Mouse (Mus musculus): ENCODE results near the gene Csf2rb. TPM values are rescaled to one million over a fixed set of nuclear protein-coding genes. Genes with fewer than 3 reads are reported as not detected.
A peak's percentile ranks its signal among the peaks of the same experiment; 100 is the strongest.

Gene Csf2rb
- polyA plus RNA-seq, 1 experiment: 0.33 TPM

GRCm38 (mm10) chr15:78384220-78385116 lies 58.9 kb downstream of the Csf2rb start:
- 56% methylated on average over 7 of the region's 7 CpGs for WGBS
- DNase-seq: peak; percentile 25 to 51

GRCm38 (mm10) chr15:78385564-78385963 lies 60.0 kb downstream of the Csf2rb start:
- no peak for DNase-seq
- 100% methylated on average over 1 of the region's 1 CpGs for WGBS
- TF ChIP-seq CTCF (IDR thresholded peaks at IDR 0.05; ENCODE audit: borderline replicate concordance, insufficient read depth, low read depth, low read length) (no peak), POLR2A (IDR thresholded peaks at IDR 0.05; ENCODE audit: borderline replicate concordance, insufficient read depth, low read length) (no peak)
- Histone ChIP-seq H3K4me3 (replicated peaks; ENCODE audit: insufficient read depth, low read depth, low read length) (no peak overlapping the region), H3K4me1 (ENCODE audit: control insufficient read depth, insufficient read depth, low read length) (peaks cover 11% of the 10 kb centered on the region), H3K27me3 (ENCODE audit: control insufficient read depth, insufficient read depth, low read length) (no peaks in the 10 kb centered on the region), H3K27ac (ENCODE audit: insufficient read depth, low read length) (no peak overlapping the region)

More at GRCm38 (mm10) chr15:78384220-78385116, 58.9 kb downstream of the Csf2rb start:
- no peaks in the 10 kb centered on the region for H3K27me3 ChIP-seq (ENCODE audit: control insufficient read depth, insufficient read depth, low read length)
- TF ChIP-seq CTCF (IDR thresholded peaks at IDR 0.05; ENCODE audit: borderline replicate concordance, insufficient read depth, low read depth, low read length) (no peak), POLR2A (IDR thresholded peaks at IDR 0.05; ENCODE audit: borderline replicate concordance, insufficient read depth, low read length) (no peak)
- no peak overlapping the region for H3K4me3 ChIP-seq (replicated peaks; ENCODE audit: insufficient read depth, low read depth, low read length)
- peaks cover under 1% of the 10 kb centered on the region; the same call in 1 of the 2 replicates for H3K4me1 ChIP-seq (ENCODE audit: control insufficient read depth, insufficient read depth, low read length)
- peak overlapping the region; percentile 51 for H3K27ac ChIP-seq (ENCODE audit: insufficient read depth, low read length)

GRCm38 (mm10) chr15:78390855-78391254 lies 65.3 kb downstream of the Csf2rb start:
- Histone ChIP-seq H3K4me3 (replicated peaks; ENCODE audit: insufficient read depth, low read depth, low read length) (no peak overlapping the region), H3K27ac (ENCODE audit: insufficient read depth, low read length) (no peak overlapping the region), H3K27me3 (ENCODE audit: control insufficient read depth, insufficient read depth, low read length) (no peaks in the 10 kb centered on the region), H3K4me1 (ENCODE audit: control insufficient read depth, insufficient read depth, low read length) (peaks cover 11% of the 10 kb centered on the region)
- DNase-seq: no peak
- TF ChIP-seq POLR2A (IDR thresholded peaks at IDR 0.05; ENCODE audit: borderline replicate concordance, insufficient read depth, low read length) (no peak), CTCF (IDR thresholded peaks at IDR 0.05; ENCODE audit: borderline replicate concordance, insufficient read depth, low read depth, low read length) (no peak)
- WGBS: 93% methylated on average over 3 of the region's 3 CpGs

GRCm38 (mm10) chr15:78395478-78395962 lies 70.0 kb downstream of the Csf2rb start, which contains the start of gene Tex33:
Gene Tex33, minus strand, starts transcription at chr15:78395912.
- no peak within 1 kb of the TSS for H3K27ac ChIP-seq (ENCODE audit: insufficient read depth, low read length)
- H3K27me3 ChIP-seq (ENCODE audit: control insufficient read depth, insufficient read depth, low read length): no peaks in the 10 kb centered on the region
- H3K4me3 ChIP-seq (replicated peaks; ENCODE audit: insufficient read depth, low read depth, low read length): no peak within 1 kb of the TSS
- DNase-seq: no peak
- no peak for TF ChIP-seq POLR2A (IDR thresholded peaks at IDR 0.05; ENCODE audit: borderline replicate concordance, insufficient read depth, low read length)
- no peak for TF ChIP-seq CTCF (IDR thresholded peaks at IDR 0.05; ENCODE audit: borderline replicate concordance, insufficient read depth, low read depth, low read length)
- H3K4me1 ChIP-seq (ENCODE audit: control insufficient read depth, insufficient read depth, low read length): peaks cover under 1% of the 10 kb centered on the region; the same call in 1 of the 2 replicates
- WGBS: 91% methylated on average over 8 of the region's 8 CpGs

GRCm38 (mm10) chr15:78401345-78401744 lies 75.8 kb downstream of the Csf2rb start:
- no peak for TF ChIP-seq CTCF (IDR thresholded peaks at IDR 0.05; ENCODE audit: borderline replicate concordance, insufficient read depth, low read depth, low read length)
- TF ChIP-seq POLR2A (IDR thresholded peaks at IDR 0.05; ENCODE audit: borderline replicate concordance, insufficient read depth, low read length): no peak
- no peak overlapping the region for H3K27ac ChIP-seq (ENCODE audit: insufficient read depth, low read length)
- no peak for DNase-seq
- WGBS: 53% methylated on average over 6 of the region's 6 CpGs
- no peak overlapping the region for H3K4me3 ChIP-seq (replicated peaks; ENCODE audit: insufficient read depth, low read depth, low read length)
- peaks cover 3% of the 10 kb centered on the region; the same call in 1 of the 2 replicates for H3K4me1 ChIP-seq (ENCODE audit: control insufficient read depth, insufficient read depth, low read length)
- no peaks in the 10 kb centered on the region for H3K27me3 ChIP-seq (ENCODE audit: control insufficient read depth, insufficient read depth, low read length)

GRCm38 (mm10) chr15:78401921-78402320 lies 76.4 kb downstream of the Csf2rb start:
- TF ChIP-seq POLR2A (IDR thresholded peaks at IDR 0.05; ENCODE audit: borderline replicate concordance, insufficient read depth, low read length): no peak
- TF ChIP-seq CTCF (IDR thresholded peaks at IDR 0.05; ENCODE audit: borderline replicate concordance, insufficient read depth, low read depth, low read length): no peak
- WGBS: 34% methylated on average over 4 of the region's 4 CpGs
- Histone ChIP-seq H3K4me1 (ENCODE audit: control insufficient read depth, insufficient read depth, low read length) (peaks cover 3% of the 10 kb centered on the region; the same call in 1 of the 2 replicates), H3K27me3 (ENCODE audit: control insufficient read depth, insufficient read depth, low read length) (no peaks in the 10 kb centered on the region), H3K4me3 (replicated peaks; ENCODE audit: insufficient read depth, low read depth, low read length) (no peak overlapping the region), H3K27ac (ENCODE audit: insufficient read depth, low read length) (no peak overlapping the region; the same call in 1 of the 2 replicates)
- peak; percentile 62 to 69 for DNase-seq

- no peak overlapping the region for H3K4me3 ChIP-seq (replicated peaks; ENCODE audit: insufficient read depth, low read depth, low read length)
- no peaks in the 10 kb centered on the region for H3K27me3 ChIP-seq (ENCODE audit: control insufficient read depth, insufficient read depth, low read length)
- no peak for DNase-seq
- H3K27ac ChIP-seq (ENCODE audit: insufficient read depth, low read length): no peak overlapping the region; the same call in 1 of the 2 replicates
- 66% methylated on average over 7 of the region's 7 CpGs for WGBS
- TF ChIP-seq POLR2A (IDR thresholded peaks at IDR 0.05; ENCODE audit: borderline replicate concordance, insufficient read depth, low read length) (no peak), CTCF (IDR thresholded peaks at IDR 0.05; ENCODE audit: borderline replicate concordance, insufficient read depth, low read depth, low read length) (no peak)
- H3K4me1 ChIP-seq (ENCODE audit: control insufficient read depth, insufficient read depth, low read length): peaks cover 3% of the 10 kb centered on the region; the same call in 1 of the 2 replicates
Observed at GRCm38 (mm10) chr15:78402423-78402822, 76.9 kb downstream of the Csf2rb start.
